Mouse (Mus musculus) heart, adult 18-20 months (tissue): ENCODE results near the gene Lats1. TPM values are rescaled to one million over a fixed set of nuclear protein-coding genes. Genes with fewer than 3 reads are reported as not detected.
"Not testable (repeated sequence)": the region's sequence is repeated elsewhere in the genome, so short reads cannot be mapped to it uniquely, and the experiment has no call there.

Source experiments
- DNase-seq, 2 experiments: peaks; one replicate each; pipeline ENCODE4 v3.0.0; 2021 to 2022; ENCODE audit warnings: mixed read lengths in 1 of 2
- total RNA-seq, 2 experiments: library from RNA; stranded (reverse); gene quantifications; 2 replicates each; pipeline ENCODE4 v1.2.3; 2021

Lats1 gene
- total RNA-seq, 2 experiments from 2014 or later = 8.8 to 11.6 TPM

DNA sequence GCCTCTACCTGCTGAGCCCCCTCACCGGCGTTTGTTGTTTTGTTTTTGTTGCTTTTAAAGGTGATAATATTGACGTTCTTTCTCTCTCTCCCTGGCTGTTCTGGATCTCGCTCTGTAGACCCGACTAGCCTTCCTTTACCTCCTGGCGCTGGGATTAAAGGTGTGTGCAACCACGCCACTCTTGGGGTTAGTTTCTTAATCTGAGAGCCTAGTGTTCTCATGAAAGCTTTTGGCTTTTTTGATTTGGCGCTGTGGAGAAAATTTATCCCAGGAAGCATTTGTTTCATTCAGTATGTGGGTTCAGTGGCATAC, 45.4 kb downstream of the Lats1 start:
- DNase-seq = peak in 1 of 2 experiments; percentile 17

DNA sequence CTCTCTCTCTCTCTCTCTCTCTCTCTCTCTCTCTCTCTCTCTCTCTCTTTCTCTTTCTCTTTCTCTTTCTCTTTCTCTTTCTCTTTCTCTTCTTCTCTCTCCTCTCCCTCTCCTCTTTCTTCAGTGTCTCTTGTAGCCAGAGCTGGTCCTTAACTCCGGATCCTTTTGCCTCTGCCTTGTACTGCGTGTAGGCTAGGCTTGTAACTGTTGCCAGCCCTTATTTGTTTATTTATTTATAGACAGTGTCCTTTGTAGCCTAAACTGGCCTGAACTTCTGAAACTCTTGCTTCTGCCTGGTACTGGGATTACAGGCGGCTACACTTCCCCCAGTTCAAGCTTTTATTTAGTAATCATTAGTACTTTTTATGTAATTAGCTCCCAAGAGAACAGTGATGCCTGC, 46.0 kb downstream of the Lats1 start:
- DNase-seq = no peak

DNA sequence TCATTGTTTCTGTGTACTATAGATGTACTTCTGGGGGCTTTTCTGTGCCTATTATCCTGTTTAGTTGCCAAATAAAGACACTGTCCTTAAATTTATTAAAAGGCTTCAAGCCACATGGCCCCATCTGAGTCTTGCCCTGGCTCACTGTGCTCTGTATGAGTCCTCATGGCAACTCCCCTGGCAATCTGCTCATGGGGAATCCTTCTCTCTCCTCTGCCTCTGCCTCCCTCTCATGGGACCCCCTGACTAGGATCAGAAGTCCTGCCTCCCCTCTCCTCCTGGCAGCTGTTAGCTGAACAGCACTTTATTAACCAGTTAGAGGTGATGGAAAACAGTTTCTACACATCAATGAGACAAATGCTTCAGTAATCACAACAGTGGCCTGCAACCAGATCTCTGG, 50.6 kb downstream of the Lats1 start:
- no peak for DNase-seq

DNA sequence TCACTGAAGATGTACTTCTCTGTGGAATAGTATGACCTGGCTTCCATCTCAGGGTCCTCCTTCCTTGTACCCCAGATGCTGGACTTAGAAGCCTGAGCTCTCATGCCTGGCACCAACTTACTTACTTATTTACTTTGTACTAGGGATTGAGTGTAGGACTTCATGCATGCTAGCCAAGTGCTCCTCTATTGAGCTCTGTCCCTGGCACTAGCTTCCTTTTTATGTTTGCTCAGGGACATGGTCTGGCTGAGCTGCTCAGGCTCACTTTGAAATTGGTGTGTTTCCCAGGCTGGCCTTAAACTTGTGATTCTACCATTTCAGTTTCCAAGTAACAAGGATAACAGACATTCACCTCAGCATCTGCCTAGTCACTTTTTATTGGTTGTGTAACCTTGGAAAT, 56.1 kb downstream of the Lats1 start:
- DNase-seq = no peak

DNA sequence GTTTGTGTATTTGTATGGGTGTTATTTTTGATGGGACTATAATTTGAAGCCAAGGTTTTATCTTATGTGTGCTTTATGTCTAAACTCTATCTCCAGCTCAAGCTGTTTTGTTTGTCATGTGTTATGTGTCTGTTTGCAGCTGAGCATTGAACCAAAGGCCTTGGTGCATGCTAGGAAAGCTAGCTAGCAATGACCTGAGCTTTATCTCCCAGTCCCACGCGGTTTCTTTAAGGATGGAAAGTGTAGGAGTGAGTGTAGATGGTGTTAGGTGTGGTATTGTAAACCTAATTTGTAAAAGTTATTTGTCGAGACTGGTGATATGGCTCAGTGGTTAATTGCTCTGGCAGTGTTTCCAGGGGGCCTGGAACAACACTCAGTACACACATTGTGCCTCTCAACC, 56.9 kb downstream of the Lats1 start:
- DNase-seq = no peak

DNA sequence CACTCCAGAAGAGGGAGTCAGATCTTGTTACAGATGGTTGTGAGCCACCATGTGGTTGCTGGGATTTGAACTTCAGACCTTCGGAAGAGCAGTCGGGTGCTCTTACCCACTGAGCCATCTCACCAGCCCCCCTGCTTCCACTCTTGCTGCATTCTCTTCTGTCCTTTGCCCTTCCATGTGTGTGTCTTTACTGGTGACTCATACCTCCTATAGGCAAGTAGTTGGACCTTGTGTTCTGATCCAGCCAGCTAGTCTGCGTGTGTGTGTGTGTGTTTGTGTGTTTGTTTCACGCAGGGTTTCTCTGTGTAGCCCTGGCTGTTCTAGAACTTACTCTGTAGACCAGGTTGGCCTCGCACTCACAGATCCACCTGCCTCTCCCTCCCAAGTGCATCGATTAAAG, 64.5 kb downstream of the Lats1 start:
- DNase-seq = not testable (repeated sequence)

DNA sequence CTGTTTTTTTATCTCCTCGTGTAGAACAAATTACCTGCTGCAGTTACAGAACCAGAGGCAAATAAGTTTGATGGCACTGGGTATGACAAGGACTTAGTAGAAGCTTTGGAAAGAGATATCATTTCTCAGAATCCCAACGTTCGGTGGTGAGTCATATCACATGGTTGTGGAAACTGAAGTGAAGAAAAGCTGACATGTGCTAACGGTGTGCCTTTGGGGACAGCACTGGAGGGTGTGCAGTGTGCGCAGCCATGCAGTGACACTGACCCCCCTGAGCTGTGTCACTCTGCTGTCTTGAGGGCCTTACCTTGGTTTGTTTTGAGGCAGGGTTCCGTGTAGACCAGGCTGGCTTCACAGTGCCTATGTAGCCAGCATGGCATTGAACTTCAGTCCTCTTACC, 67.7 kb downstream of the Lats1 start:
- no peak for DNase-seq

DNA sequence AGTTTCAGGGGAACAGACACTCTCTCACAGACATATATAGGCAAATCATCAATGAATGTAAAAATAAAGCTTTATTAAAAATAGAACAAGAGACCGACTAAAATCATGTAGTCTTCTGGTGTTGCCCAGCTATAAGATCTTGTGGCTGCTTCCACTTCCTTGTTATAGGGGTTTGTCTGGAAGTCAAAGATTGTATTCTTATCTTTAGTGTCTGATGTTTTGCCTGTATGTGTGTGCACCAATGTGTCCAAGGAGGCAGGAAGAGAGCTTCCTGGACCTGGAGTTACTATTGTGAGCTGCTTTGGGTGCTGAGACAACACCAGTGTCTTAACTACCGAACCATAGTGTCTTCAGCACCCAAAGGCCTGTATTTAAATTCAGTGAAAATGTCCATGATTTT, 76.5 kb downstream of the Lats1 start:
- DNase-seq = no peak

Other genes starting within 250 kb of the Lats1 start
- 1 to 10 TPM; 2.0 to 3.0 TPM for gene Ulbp1, start 207.6 kb upstream of the Lats1 start, total RNA-seq
- gene Lrp11, start 91.4 kb upstream of the Lats1 start, total RNA-seq = 1 to 10 TPM; 2.9 TPM
- gene Nup43, start 13.7 kb upstream of the Lats1 start, total RNA-seq = 1 to 10 TPM; 6.7 to 7.3 TPM
- 100 to 1,000 TPM in 1 of 2 experiments, 10 to 100 TPM in 1; 95.5 to 103 TPM for gene Pcmt1, start 78 bp upstream of the Lats1 start, total RNA-seq
- 10 to 100 TPM; 13.1 to 13.2 TPM for gene Katna1, start 44.8 kb downstream of the Lats1 start, total RNA-seq
- 100 to 1,000 TPM in 1 of 2 experiments, 10 to 100 TPM in 1; 91.2 to 103 TPM for gene Ginm1, start 111.6 kb downstream of the Lats1 start, total RNA-seq
- gene Ppil4, start 111.7 kb downstream of the Lats1 start, total RNA-seq = 10 to 100 TPM; 11.7 to 15.0 TPM
- gene Zc3h12d, start 151.3 kb downstream of the Lats1 start, total RNA-seq = 1 to 10 TPM in 1 of 2 experiments, under 1 TPM in 1; 0.15 to 1.0 TPM